Mouse (Mus musculus) layer of hippocampus, postnatal 25 days (tissue): ENCODE data around the gene 4930447F04Rik. TPM values are rescaled to one million over a fixed set of nuclear protein-coding genes. Genes with fewer than 3 reads are reported as not detected.

Experiments
- DNase-seq, 2 experiments: peaks; one replicate each; pipeline ENCODE4 v3.0.0; 2022; ENCODE audit warnings: mixed read lengths in 2 of 2, low spot score in 1 of 2; ENCODE audit errors: extremely low spot score in 1 of 2
- total RNA-seq, 2 experiments: library from RNA; stranded (reverse); gene quantifications; 2 replicates each; pipeline ENCODE4 v1.2.3; 2021

Gene 4930447F04Rik
- total RNA-seq, result not detected

DNA sequence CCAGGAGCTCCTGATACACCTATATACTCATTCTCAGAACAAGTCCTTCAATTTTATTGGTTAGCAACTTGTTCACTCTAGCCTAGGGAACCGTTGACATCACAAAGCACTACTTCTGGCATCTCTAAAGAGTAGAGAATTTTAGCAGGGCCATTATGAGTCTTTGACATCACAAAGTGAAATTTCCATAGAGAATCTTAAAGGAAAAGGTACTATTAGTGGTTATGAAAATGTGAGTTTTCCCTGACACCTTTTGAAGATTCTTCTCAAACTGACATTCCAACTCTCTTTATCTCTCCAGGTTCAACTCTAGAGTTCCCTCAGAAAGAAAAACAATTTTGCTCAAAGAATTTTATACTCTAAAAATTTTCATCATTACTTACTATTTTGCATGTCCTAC is at the start of gene 4930447F04Rik:
Gene 4930447F04Rik, minus strand, starts transcription at position 101 of the 400 bp plus-strand sequence.
- DNase-seq, result no peak
